Mouse (Mus musculus): ENCODE data around the gene Caskin1. TPM values are rescaled to one million over a fixed set of nuclear protein-coding genes. Genes with fewer than 3 reads are reported as not detected.

Gene Caskin1
- polyA plus RNA-seq, 1 experiment from 2014 or later, result 3.1 TPM

DNA sequence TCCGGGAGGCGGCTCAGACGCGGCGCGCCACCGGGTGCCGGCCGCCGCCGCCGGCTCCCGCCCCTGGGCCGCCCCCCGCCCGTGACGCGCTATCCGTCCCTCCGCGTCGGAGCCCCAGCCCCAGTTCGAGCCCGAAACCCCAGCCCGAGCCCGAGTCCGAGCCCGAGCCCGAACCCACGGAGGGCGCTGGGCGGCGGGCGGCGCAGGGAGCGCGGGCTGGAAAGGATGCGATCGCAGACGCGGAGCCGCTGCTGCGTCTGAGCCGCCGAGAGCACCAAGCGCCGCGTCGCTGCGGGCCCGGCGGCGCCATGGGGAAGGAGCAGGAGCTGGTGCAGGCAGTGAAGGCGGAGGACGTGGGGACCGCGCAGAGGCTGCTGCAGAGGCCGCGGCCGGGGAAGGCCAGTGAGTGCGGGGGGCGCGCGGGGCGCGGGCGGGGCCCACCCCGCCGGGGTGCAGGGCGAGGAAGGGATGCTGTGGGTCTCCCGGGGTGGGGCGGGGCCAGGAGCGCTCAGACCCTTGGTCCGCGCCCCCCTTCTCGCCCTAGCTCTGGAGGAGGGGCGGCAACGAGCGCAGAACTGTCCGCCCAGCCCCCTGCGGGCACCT lies 362 bp downstream of the Caskin1 start:
- Histone ChIP-seq H3K4me1 (peaks cover 32% of the 10 kb centered on the region), H3K9me3 (no peaks in the 10 kb centered on the region), H3K36me3 (replicated peaks) (no peaks in the 10 kb centered on the region), H3K27me3 (replicated peaks; ENCODE audit: low read depth, poor library complexity, severe bottlenecking) (peaks cover 56% of the 10 kb centered on the region), H3K27ac (replicated peaks) (peak overlapping the region; percentile 85), H3K4me3 (peak overlapping the region; percentile 88)
- WGBS, result under 1% methylated on average over 81 of the region's 81 CpGs
- peak; percentile 74 for DNase-seq (ENCODE audit: low spot score)

DNA sequence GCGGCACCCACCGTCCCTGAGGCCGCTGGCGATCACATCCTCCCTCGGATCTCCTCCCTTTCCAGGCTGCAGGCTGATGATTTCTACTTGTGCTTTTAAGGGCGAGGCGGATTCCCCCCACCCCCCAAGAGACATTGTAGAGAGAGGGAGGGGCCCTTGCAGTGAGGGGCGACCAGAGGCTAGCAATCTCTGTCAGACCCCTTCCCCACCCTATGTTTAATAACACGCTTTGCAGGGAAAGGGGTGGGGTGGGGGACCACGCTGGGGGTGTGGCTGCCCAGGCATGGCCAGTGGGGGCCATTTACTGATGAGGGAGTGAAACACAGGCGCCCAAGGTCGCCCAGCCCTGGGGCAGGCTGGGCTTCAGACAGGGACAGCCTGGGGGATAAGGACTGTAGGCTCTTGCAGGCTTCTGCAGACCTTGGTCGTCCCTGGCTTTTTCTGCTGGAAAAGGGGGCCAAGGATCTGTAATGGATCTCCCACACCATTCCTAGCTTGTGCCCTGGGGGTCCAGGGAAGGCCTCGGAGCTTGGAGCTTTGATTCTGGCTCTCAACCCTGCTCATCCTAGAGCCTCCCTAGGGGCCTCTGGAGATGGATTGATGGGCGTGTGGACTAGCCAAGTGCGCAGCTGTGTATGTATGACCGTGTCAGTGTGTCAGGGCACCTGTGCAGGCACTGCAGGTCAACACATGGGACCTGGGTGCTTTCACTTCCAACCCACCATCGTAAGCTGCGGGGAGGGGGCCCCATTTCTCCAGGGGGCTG lies 1.0 kb downstream of the Caskin1 start:
- peak overlapping the region; percentile 85 for H3K27ac ChIP-seq (replicated peaks)
- no peaks in the 10 kb centered on the region for H3K9me3 ChIP-seq
- WGBS, result 21% methylated on average over 19 of the region's 19 CpGs
- H3K27me3 ChIP-seq (replicated peaks; ENCODE audit: low read depth, poor library complexity, severe bottlenecking), result peaks cover 56% of the 10 kb centered on the region
- peak overlapping the region; percentile 88 for H3K4me3 ChIP-seq
- DNase-seq (ENCODE audit: low spot score), result no peak
- H3K4me1 ChIP-seq, result peaks cover 32% of the 10 kb centered on the region
- H3K36me3 ChIP-seq (replicated peaks), result no peaks in the 10 kb centered on the region

DNA sequence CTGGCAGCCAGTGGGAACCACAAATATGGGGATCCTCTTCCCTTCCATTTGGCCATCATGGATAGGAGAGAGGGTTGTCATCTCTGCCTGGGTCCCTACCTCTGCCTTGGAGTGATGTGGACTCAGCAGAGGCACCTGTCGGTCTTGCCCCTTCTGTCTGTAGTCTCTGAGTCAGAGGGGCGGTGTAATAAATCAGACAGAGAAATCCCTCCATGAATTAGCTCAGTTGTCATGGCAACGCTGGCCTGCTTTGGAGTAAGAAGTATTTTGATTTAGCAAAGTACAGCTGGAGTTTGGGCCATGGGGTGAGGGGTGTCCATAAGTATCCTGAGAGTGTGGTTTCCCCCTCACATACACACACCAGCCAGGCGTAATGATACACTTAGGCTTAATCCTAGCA lies 2.0 kb downstream of the Caskin1 start:
- peaks cover 53% of the 10 kb centered on the region for H3K27me3 ChIP-seq (replicated peaks; ENCODE audit: low read depth, poor library complexity, severe bottlenecking)
- no peak overlapping the region for H3K4me3 ChIP-seq
- peaks cover 34% of the 10 kb centered on the region for H3K4me1 ChIP-seq
- no peak for DNase-seq (ENCODE audit: low spot score)
- H3K9me3 ChIP-seq, result no peaks in the 10 kb centered on the region
- no peak overlapping the region for H3K27ac ChIP-seq (replicated peaks)
- H3K36me3 ChIP-seq (replicated peaks), result no peaks in the 10 kb centered on the region
- WGBS, result 84% methylated on average over 4 of the region's 4 CpGs

DNA sequence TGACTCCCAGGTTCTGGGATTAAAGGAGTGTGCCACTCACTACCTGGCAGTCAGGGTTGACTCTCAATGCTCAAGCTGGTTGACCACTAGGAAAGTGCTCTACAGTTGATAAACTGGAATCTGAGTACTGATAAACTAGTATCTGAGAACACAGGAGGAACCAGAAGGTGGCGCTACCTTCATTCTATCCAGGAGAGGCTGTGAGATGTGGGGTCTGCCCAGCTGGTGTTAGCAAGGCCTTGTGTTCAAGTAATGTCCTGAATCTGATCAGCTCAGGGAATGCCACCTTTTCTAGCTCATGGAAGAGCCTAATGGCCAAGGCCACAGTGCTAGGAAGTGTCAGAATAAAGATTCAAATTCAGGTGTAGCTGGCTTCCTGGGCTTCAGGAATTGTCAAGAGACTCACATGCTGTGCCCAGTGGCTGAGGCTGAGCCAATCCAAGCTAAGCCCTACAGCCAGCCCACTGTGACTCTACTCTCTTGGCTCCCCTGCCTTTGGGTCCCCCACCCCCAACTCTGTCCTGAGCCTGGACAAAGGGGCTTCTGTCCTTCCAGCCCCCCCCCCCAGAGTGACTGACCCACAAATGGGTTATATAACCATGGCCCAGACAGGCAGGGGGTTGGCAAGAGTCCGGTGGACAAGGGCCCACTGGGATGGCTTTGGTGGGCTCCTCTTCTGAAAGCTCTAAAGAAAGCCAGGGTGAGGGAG lies 6.4 kb downstream of the Caskin1 start:
- Histone ChIP-seq H3K36me3 (replicated peaks) (peaks cover 13% of the 10 kb centered on the region), H3K9me3 (no peaks in the 10 kb centered on the region), H3K4me1 (peaks cover 16% of the 10 kb centered on the region), H3K27ac (replicated peaks) (no peak overlapping the region), H3K27me3 (replicated peaks; ENCODE audit: low read depth, poor library complexity, severe bottlenecking) (peaks cover 14% of the 10 kb centered on the region), H3K4me3 (no peak overlapping the region)
- DNase-seq (ENCODE audit: low spot score), result peak; percentile 62
- WGBS, result 39% methylated on average over 2 of the region's 2 CpGs

DNA sequence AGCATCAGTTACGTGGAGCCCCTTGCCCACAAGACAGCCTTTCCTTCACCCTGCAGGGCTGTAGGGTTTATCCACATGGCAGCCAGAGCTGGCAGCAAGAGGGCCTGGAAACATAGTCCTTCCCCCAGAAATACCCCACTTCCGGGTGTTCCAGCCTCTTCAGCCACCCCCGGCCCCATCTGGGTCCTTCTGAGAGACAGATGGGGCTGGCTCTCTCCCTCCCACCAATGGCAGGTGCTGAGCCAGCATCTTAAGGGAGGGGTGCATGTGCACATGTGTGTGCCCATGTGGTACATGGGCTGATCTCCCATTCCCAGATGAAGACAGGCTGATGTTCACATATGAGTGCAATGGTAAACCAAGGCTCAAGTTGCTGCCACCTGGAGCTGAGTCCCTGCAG lies 7.0 kb downstream of the Caskin1 start:
- WGBS, result 87% methylated on average over 3 of the region's 3 CpGs
- peaks cover 7% of the 10 kb centered on the region for H3K27me3 ChIP-seq (replicated peaks; ENCODE audit: low read depth, poor library complexity, severe bottlenecking)
- H3K9me3 ChIP-seq, result no peaks in the 10 kb centered on the region
- no peak overlapping the region for H3K4me3 ChIP-seq
- no peak for DNase-seq (ENCODE audit: low spot score)
- H3K36me3 ChIP-seq (replicated peaks), result peaks cover 13% of the 10 kb centered on the region
- H3K4me1 ChIP-seq, result 0 out of 2 replicates have a peak, but pooled peaks cover 10% of the 10 kb centered on the region
- no peak overlapping the region for H3K27ac ChIP-seq (replicated peaks)

DNA sequence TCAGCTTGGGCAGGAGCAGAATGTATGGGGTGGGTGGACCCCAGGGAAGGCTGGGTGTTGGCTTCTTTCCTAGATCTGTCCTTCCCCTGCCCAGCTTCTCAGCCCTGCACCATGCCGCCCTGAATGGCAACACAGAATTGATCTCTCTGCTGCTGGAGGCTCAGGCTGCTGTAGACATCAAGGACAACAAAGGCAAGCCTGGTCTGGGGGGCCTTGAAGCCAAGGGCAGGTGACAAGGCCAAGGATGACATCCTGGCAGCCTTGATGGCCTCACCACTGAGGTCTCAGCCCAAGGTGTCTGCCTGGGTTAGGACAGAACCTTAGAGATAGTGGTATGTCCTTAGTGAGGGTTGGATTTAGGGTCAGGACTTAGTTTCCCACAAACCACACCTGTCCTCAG lies 7.6 kb downstream of the Caskin1 start:
- 84% methylated on average over 1 of the region's 1 CpGs for WGBS
- peaks cover 19% of the 10 kb centered on the region for H3K36me3 ChIP-seq (replicated peaks)

GRCm38 (mm10) chr17:24502208-24502607 lies 13.8 kb downstream of the Caskin1 start:
- peaks cover 10% of the 10 kb centered on the region for H3K4me1 ChIP-seq
- peaks cover 19% of the 10 kb centered on the region for H3K27me3 ChIP-seq (replicated peaks; ENCODE audit: low read depth, poor library complexity, severe bottlenecking)
- H3K27ac ChIP-seq (replicated peaks), result no peak overlapping the region
- H3K9me3 ChIP-seq, result no peaks in the 10 kb centered on the region
- DNase-seq (ENCODE audit: low spot score), result peak; percentile 25
- H3K4me3 ChIP-seq, result no peak overlapping the region
- H3K36me3 ChIP-seq (replicated peaks), result peaks cover 67% of the 10 kb centered on the region
- WGBS, result 41% methylated on average over 11 of the region's 11 CpGs

More for the DNA sequence above, 7.6 kb downstream of the Caskin1 start:
- Histone ChIP-seq H3K27ac (replicated peaks) (no peak overlapping the region), H3K27me3 (replicated peaks; ENCODE audit: low read depth, poor library complexity, severe bottlenecking) (peaks cover 1% of the 10 kb centered on the region; the same call in 1 of the 2 replicates), H3K4me3 (no peak overlapping the region), H3K4me1 (0 out of 2 replicates have a peak, but pooled peaks cover 10% of the 10 kb centered on the region), H3K9me3 (no peaks in the 10 kb centered on the region)
- DNase-seq (ENCODE audit: low spot score), result no peak

GRCm38 (mm10) chr17:24504085-24504484 lies 15.7 kb downstream of the Caskin1 start:
- H3K9me3 ChIP-seq, result no peaks in the 10 kb centered on the region
- H3K27me3 ChIP-seq (replicated peaks; ENCODE audit: low read depth, poor library complexity, severe bottlenecking), result peaks cover 22% of the 10 kb centered on the region
- 93% methylated on average over 10 of the region's 10 CpGs for WGBS
- H3K36me3 ChIP-seq (replicated peaks), result peaks cover 79% of the 10 kb centered on the region
- no peak overlapping the region for H3K27ac ChIP-seq (replicated peaks)
- no peak for DNase-seq (ENCODE audit: low spot score)
- peaks cover 13% of the 10 kb centered on the region for H3K4me1 ChIP-seq
- no peak overlapping the region for H3K4me3 ChIP-seq

DNA sequence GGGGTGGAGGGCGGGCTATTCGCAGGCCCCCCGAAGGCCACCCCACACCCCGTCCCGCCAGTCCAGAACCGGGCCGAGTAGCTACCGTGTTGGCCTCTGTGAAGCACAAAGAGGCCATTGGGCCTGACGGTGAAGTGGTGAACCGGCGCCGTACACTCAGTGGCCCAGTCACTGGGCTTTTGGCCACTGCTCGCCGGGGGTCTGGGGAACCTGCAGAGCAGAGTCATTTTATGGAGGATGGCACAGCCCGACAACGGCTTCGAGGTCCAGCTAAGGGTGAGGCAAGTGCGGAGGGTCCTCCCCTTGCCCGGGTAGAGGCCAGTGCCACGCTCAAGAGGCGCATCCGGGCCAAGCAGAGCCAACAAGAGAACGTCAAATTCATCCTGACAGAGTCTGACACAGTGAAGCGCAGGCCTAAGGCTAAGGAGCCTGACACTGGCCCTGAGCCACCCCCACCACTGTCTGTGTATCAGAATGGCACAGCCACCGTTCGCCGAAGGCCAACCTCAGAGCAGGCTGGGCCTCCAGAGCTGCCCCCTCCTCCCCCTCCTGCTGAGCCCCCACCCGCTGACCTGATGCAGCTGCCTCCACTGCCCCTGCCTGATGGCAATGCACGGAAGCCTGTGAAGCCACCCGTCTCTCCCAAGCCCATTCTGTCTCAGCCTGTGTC lies 17.0 kb downstream of the Caskin1 start:
- no peak for DNase-seq (ENCODE audit: low spot score)
- H3K9me3 ChIP-seq, result no peaks in the 10 kb centered on the region
- peaks cover 13% of the 10 kb centered on the region for H3K4me1 ChIP-seq
- H3K4me3 ChIP-seq, result no peak overlapping the region
- 90% methylated on average over 30 of the region's 30 CpGs for WGBS
- H3K36me3 ChIP-seq (replicated peaks), result peaks cover 92% of the 10 kb centered on the region
- H3K27ac ChIP-seq (replicated peaks), result 0 out of 2 replicates have a peak overlapping the region, but pooled peaks have one; percentile 7
- H3K27me3 ChIP-seq (replicated peaks; ENCODE audit: low read depth, poor library complexity, severe bottlenecking), result peaks cover 22% of the 10 kb centered on the region

DNA sequence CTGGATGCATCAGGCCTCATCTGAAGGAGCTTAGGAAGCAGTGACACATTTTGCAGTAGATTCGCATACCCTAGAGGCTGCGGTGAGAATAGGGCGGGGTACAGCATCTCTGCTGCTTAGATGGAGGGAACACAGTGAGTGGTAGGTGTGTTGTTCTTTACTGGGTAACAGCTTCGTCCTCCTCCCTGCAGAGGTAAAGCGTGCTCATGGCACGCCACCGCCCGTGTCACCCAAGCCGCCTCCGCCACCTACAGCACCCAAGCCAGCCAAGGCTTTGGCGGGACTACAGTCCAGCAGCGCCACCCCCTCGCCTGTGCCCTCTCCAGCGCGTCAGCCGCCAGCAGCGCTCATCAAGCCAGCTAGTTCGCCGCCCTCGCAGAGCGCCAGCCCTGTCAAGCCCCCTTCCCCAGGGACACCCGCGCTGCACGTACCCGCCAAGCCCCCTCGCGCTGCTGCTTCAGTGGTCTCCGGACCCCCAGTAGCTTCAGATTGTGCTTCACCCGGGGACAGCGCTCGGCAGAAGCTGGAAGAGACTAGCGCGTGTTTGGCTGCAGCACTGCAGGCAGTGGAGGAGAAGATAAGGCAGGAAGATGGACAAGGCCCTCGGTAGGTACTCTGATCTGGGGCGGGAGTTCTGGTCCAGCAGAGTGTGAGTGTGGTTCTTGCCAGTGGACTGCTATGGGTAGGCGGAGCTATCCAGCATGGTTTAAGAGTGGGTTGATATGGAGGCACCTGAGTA lies 18.1 kb downstream of the Caskin1 start:
- H3K27me3 ChIP-seq (replicated peaks; ENCODE audit: low read depth, poor library complexity, severe bottlenecking), result peaks cover 22% of the 10 kb centered on the region
- DNase-seq (ENCODE audit: low spot score), result peak; percentile 33
- no peaks in the 10 kb centered on the region for H3K9me3 ChIP-seq
- peak overlapping the region; percentile 4; the same call in 1 of the 2 replicates for H3K27ac ChIP-seq (replicated peaks)
- peaks cover 13% of the 10 kb centered on the region for H3K4me1 ChIP-seq
- H3K36me3 ChIP-seq (replicated peaks), result peaks cover 94% of the 10 kb centered on the region
- 27% methylated on average over 36 of the region's 36 CpGs for WGBS
- H3K4me3 ChIP-seq, result peak overlapping the region; percentile 44

DNA sequence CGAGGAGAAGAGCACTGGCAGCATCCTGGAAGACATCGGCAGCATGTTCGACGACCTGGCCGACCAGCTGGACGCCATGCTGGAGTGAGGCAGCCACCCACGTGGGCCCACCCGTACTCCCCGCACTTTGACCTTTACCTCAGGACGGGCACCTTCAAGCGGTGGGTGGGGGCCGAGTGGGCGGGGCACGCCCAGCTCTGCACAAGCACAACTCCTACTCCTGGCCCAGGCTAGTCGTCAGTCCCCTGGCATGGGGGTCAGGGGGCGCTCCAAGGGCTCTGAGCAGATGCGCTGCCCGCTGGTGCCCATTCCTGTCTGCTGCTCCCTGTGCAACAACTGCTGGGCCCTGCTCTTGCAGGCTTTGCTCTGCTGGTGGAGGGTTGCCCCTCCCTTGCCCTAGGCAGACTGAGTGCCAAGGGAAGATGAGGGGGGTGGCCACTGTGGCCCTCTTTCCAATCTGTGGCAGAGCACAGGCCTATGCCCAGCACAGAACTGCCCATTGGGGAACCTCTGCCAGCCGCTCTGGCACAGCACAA lies 18.8 kb downstream of the Caskin1 start:
- Histone ChIP-seq H3K4me1 (peaks cover 13% of the 10 kb centered on the region), H3K27me3 (replicated peaks; ENCODE audit: low read depth, poor library complexity, severe bottlenecking) (peaks cover 22% of the 10 kb centered on the region), H3K36me3 (replicated peaks) (peaks cover 95% of the 10 kb centered on the region), H3K27ac (replicated peaks) (no peak overlapping the region), H3K9me3 (no peaks in the 10 kb centered on the region), H3K4me3 (0 out of 2 replicates have a peak overlapping the region, but pooled peaks have one; percentile 8)
- DNase-seq (ENCODE audit: low spot score), result peak; percentile 31
- 51% methylated on average over 19 of the region's 19 CpGs for WGBS

All from embryonic facial prominence, embryonic 10.5 days (tissue).